Mouse (Mus musculus) embryonic stem cell, embryonic (primary cell): ENCODE data around the gene Spata25.

Experiments used
- CTCF ChIA-PET, 4 experiments: fragments of 300-600 bp in 2 of 4; fragments of 350-600 bp in 2 of 4; sonication (Branson Sonifier 250); formaldehyde crosslinking; loops; one replicate each; lab custom pipeline; 2022; ENCODE audit warnings: inconsistent platforms in 2 of 4; lab: Charles Lee
- POLR2A ChIA-PET, 4 experiments: fragments of 300-600 bp in 2 of 4; fragments of 350-600 bp in 2 of 4; sonication (Branson Sonifier 250); formaldehyde crosslinking; loops; one replicate each; lab custom pipeline; 2022; ENCODE audit warnings: antibody characterized with exemption in 4 of 4, inconsistent platforms in 1 of 4; lab: Charles Lee

Spata25 gene

GRCm38 (mm10) chr2:164805332-164805718 is 23.0 kb downstream of the Spata25 start:
- CTCF ChIA-PET: interaction anchor here in 3 of 4 experiments (0.7 to 6.8 kb wide), 11 partner anchors 11 to 149 kb away, joined by 3 to 68 read pairs (median 4); partner anchors contain the start of genes Wfdc10 (in 1 of the 3), Wfdc9 (in 1 of the 3) and Zswim1 (in 1 of the 3)
- POLR2A ChIA-PET: interaction anchor here (0.6 to 24.1 kb wide), 102 partner anchors 9 to 1176 kb away, joined by 3 to 694 read pairs (median 6); partner anchors contain the start of genes Zswim1 (in 4 of the 4), Ctsa (in 3 of the 4), Neurl2 (in 3 of the 4) and Pcif1 (in 3 of the 4)

- POLR2A ChIA-PET: interaction anchor here (0.6 to 24.1 kb wide), 112 partner anchors 9 to 1763 kb away, joined by 3 to 694 read pairs (median 5); partner anchors contain the start of genes Zfp335 (in 4 of the 4), Zswim1 (in 4 of the 4), Ctsa (in 3 of the 4) and Neurl2 (in 3 of the 4)
- CTCF ChIA-PET: interaction anchor here (0.7 to 6.8 kb wide), 16 partner anchors 8 to 149 kb away, joined by 3 to 68 read pairs (median 4); partner anchors contain the start of genes Wfdc10 (in 1 of the 4), Wfdc9 (in 1 of the 4) and Zswim1 (in 1 of the 4)
Measured at GRCm38 (mm10) chr2:164804533-164805331, 23.6 kb downstream of the Spata25 start, which contains the start of the genes Acot8 and Zswim3. Gene Acot8, minus strand, starts transcription at chr2:164804882. Gene Zswim3, plus strand, starts transcription at chr2:164805098.

DNA sequence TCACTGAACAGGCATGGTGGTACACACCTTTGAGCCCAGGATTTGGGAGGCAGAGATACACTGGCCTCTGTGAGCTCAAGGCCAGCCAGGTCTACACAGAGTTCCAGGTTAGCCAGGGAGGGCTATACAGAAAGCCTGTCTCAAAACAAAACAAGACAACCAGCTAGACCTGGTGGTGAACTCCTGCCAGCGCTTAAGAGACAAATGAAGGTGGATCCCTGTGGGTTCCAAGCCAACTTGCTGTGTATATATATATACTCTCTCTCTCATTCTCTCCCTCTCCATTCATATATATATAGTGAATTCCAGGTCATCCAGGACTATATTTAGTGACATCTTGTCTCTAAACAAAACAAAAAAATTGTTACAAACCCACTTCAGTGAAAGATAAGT is 24.4 kb downstream of the Spata25 start:
- ChIA-PET CTCF (interaction anchor here (0.6 to 6.8 kb wide), 9 partner anchors 10 to 148 kb away, joined by 3 to 68 read pairs (median 10); partner anchors contain the start of genes Wfdc10 (in 1 of the 4), Wfdc9 (in 1 of the 4) and Zswim1 (in 1 of the 4)), POLR2A (interaction anchor here (0.8 to 24.1 kb wide), 52 partner anchors 10 to 1762 kb away, joined by 3 to 694 read pairs (median 9); partner anchors contain the start of genes Ctsa (in 3 of the 4), Neurl2 (in 3 of the 4), Zswim1 (in 3 of the 4) and Gm20458 (in 2 of the 4))

DNA sequence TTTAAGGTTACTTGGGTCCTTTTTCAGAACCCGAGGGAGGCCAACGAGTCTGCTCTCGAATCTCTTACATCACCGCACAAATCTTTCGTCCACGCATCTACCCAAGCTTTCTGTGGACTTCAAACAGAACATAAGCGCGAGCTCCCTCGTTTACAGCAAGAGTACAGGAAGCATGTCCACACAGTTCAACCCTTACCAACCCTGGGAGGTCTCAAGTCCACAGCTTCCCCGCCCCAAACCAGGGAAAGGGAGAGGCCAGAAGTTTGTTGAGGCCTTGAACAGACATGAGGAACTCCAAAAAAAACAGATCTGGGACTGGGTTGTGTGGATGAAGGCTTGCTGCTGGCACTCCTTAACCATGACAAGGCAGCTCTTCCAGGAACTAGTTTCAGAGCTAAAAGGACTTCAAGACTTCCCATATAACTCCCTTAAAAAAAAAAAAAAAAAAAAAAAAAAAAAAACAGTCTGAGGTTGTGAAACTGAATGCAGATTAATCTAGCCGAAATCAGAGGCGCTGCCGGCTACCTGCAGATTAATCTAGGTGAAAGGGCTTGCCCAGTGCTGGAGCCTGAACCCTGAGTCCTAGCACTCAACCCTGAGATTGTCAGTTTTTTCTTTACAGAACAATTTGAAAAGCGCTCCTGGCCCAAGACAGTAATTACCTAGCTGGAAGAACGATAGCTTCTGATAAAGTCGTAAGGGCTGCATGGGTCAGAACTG is 25.0 kb downstream of the Spata25 start:
- CTCF ChIA-PET: interaction anchor here (0.6 to 6.8 kb wide), 10 partner anchors 9 to 1275 kb away, joined by 3 to 68 read pairs (median 6); partner anchors contain the start of genes Wfdc10 (in 1 of the 4) and Wfdc9 (in 1 of the 4)

GRCm38 (mm10) chr2:164800252-164801004 is 27.9 kb downstream of the Spata25 start:
- POLR2A ChIA-PET: interaction anchor here in 3 of 4 experiments (0.9 to 24.1 kb wide), 12 partner anchors 8 to 59 kb away, joined by 3 to 694 read pairs (median 5); partner anchors contain the start of genes Ctsa (in 2 of the 3), Snx21 (in 2 of the 3), Spata25 (in 2 of the 3) and Zswim1 (in 2 of the 3)
- CTCF ChIA-PET: interaction anchor here in 1 of 4 experiments (0.6 to 0.8 kb wide), 2 partner anchors 12 to 237 kb away, joined by 3 read pairs; no protein-coding TSS in a partner anchor

More for the DNA sequence above, 25.0 kb downstream of the Spata25 start:
- POLR2A ChIA-PET: interaction anchor here in 3 of 4 experiments (0.6 to 24.1 kb wide), 38 partner anchors 9 to 343 kb away, joined by 3 to 694 read pairs (median 16); partner anchors contain the start of genes Ctsa (in 3 of the 3), Neurl2 (in 3 of the 3), Zswim1 (in 3 of the 3) and Pcif1 (in 2 of the 3)

GRCm38 (mm10) chr2:164798554-164798953 is 29.8 kb downstream of the Spata25 start:
- ChIA-PET POLR2A (interaction anchor here in 3 of 4 experiments (0.6 to 24.1 kb wide), 19 partner anchors 9 to 258 kb away, joined by 3 to 694 read pairs (median 5); partner anchors contain the start of genes Snx21 (in 2 of the 3), Zswim1 (in 2 of the 3), Ctsa (in 1 of the 3) and Pltp (in 1 of the 3)), CTCF (interaction anchor here in 3 of 4 experiments (0.6 to 1.5 kb wide), 22 partner anchors 8 to 1328 kb away, joined by 3 to 9 read pairs (median 4); partner anchors contain the start of genes Zswim1 (in 2 of the 3), Snx21 (in 1 of the 3) and Ube2c (in 1 of the 3))

- ChIA-PET CTCF (interaction anchor here (0.6 to 6.8 kb wide), 6 partner anchors 9 to 81 kb away, joined by 3 to 91 read pairs (median 14); partner anchors contain the start of genes Snx21 (in 3 of the 4), Acot8 (in 1 of the 4) and Zswim3 (in 1 of the 4)), POLR2A (interaction anchor here in 3 of 4 experiments (0.9 to 24.1 kb wide), 11 partner anchors 8 to 49 kb away, joined by 3 to 694 read pairs (median 42); partner anchors contain the start of genes Acot8 (in 3 of the 3), Zswim3 (in 3 of the 3), Ube2c (in 2 of the 3) and Zswim1 (in 2 of the 3))
Measured at GRCm38 (mm10) chr2:164795868-164796267, 32.5 kb downstream of the Spata25 start.

GRCm38 (mm10) chr2:164794293-164794692 is 34.0 kb downstream of the Spata25 start:
- POLR2A ChIA-PET: interaction anchor here (0.6 to 24.1 kb wide), 64 partner anchors 9 to 271 kb away, joined by 3 to 694 read pairs (median 5); partner anchors contain the start of genes Acot8 (in 4 of the 4), Zswim3 (in 4 of the 4), Snx21 (in 3 of the 4) and Ube2c (in 3 of the 4)

GRCm38 (mm10) chr2:164793772-164794171 is 34.6 kb downstream of the Spata25 start:
- CTCF ChIA-PET: interaction anchor here (0.5 to 6.8 kb wide), 114 partner anchors 8 to 1600 kb away, joined by 3 to 91 read pairs (median 5); partner anchors contain the start of genes Acot8 (in 4 of the 4), Snx21 (in 4 of the 4), Zswim1 (in 4 of the 4) and Zswim3 (in 4 of the 4)
- POLR2A ChIA-PET: interaction anchor here (0.5 to 24.1 kb wide), 70 partner anchors 8 to 1729 kb away, joined by 3 to 694 read pairs (median 5); partner anchors contain the start of genes Acot8 (in 4 of the 4), Zswim3 (in 4 of the 4), Snx21 (in 3 of the 4) and Ube2c (in 3 of the 4)

More at GRCm38 (mm10) chr2:164794293-164794692, 34.0 kb downstream of the Spata25 start:
- CTCF ChIA-PET: interaction anchor here (0.5 to 6.8 kb wide), 101 partner anchors 9 to 1599 kb away, joined by 3 to 91 read pairs (median 5); partner anchors contain the start of genes Acot8 (in 4 of the 4), Snx21 (in 4 of the 4), Zswim3 (in 4 of the 4) and Ctsa (in 3 of the 4)

GRCm38 (mm10) chr2:164793236-164793635 is 35.1 kb downstream of the Spata25 start:
- ChIA-PET CTCF (interaction anchor here (0.6 to 6.8 kb wide), 90 partner anchors 8 to 507 kb away, joined by 3 to 91 read pairs (median 5); partner anchors contain the start of genes Acot8 (in 4 of the 4), Zswim1 (in 4 of the 4), Zswim3 (in 4 of the 4) and Ctsa (in 3 of the 4)), POLR2A (interaction anchor here (0.5 to 24.1 kb wide), 59 partner anchors 8 to 1730 kb away, joined by 3 to 694 read pairs (median 5); partner anchors contain the start of genes Acot8 (in 4 of the 4), Zswim3 (in 4 of the 4), Snx21 (in 3 of the 4) and Ube2c (in 3 of the 4))

GRCm38 (mm10) chr2:164792400-164793190 is 35.7 kb downstream of the Spata25 start:
- ChIA-PET POLR2A (interaction anchor here in 3 of 4 experiments (0.6 to 24.1 kb wide), 42 partner anchors 8 to 1066 kb away, joined by 3 to 694 read pairs (median 8); partner anchors contain the start of genes Acot8 (in 3 of the 3), Snx21 (in 3 of the 3), Ube2c (in 3 of the 3) and Zswim1 (in 3 of the 3)), CTCF (interaction anchor here (0.6 to 6.8 kb wide), 60 partner anchors 8 to 508 kb away, joined by 3 to 91 read pairs (median 6); partner anchors contain the start of genes Acot8 (in 4 of the 4), Zswim1 (in 4 of the 4), Zswim3 (in 4 of the 4) and Snx21 (in 3 of the 4))

- CTCF ChIA-PET: interaction anchor here in 3 of 4 experiments (0.5 to 6.8 kb wide), 13 partner anchors 7 to 375 kb away, joined by 3 to 91 read pairs (median 4); partner anchors contain the start of genes Snx21 (in 2 of the 3), Acot8 (in 1 of the 3), Zswim1 (in 1 of the 3) and Zswim3 (in 1 of the 3)
- POLR2A ChIA-PET: interaction anchor here in 3 of 4 experiments (1.0 to 24.1 kb wide), 16 partner anchors 7 to 122 kb away, joined by 3 to 694 read pairs (median 16); partner anchors contain the start of genes Acot8 (in 2 of the 3), Zswim1 (in 2 of the 3), Zswim3 (in 2 of the 3) and Ctsa (in 1 of the 3)
Measured at GRCm38 (mm10) chr2:164791841-164792261, 36.5 kb downstream of the Spata25 start.

DNA sequence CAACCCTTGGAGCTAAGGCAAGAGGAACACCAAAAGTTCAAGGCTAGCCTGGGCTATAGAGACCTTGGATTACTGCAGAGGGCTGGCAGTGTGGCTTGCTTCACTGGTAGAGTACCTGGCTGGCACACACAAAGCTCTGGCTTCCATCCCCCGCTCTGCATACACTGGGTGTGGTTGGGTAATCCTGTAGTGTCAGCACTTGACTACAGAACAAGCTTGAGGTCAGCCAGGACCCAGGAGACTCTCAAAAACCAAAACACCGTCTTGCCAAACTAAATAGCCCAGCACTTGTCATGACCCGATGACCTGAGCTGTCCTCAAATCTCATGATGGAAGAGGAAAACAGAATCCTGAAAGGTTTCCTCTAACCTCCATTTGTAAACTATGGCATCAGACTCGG is 37.9 kb downstream of the Spata25 start:
- POLR2A ChIA-PET: interaction anchor here in 2 of 4 experiments (1.7 to 24.1 kb wide), 8 partner anchors 11 to 45 kb away, joined by 4 to 694 read pairs (median 156); partner anchors contain the start of genes Acot8 (in 2 of the 2), Ctsa (in 2 of the 2), Neurl2 (in 2 of the 2) and Zswim1 (in 2 of the 2)
- CTCF ChIA-PET: interaction anchor here in 2 of 4 experiments (0.5 to 1.7 kb wide), 3 partner anchors 8 to 75 kb away, joined by 4 to 5 read pairs (median 4); no protein-coding TSS in a partner anchor
